Mouse (Mus musculus) liver (tissue): ENCODE measurements around the gene Rdm1.

Source experiments
- DNase-seq: peaks from one replicate; pipeline ENCODE4 v3.0.0-alpha.2; 2020; ENCODE audit warnings: mixed read lengths

Gene Rdm1

DNA sequence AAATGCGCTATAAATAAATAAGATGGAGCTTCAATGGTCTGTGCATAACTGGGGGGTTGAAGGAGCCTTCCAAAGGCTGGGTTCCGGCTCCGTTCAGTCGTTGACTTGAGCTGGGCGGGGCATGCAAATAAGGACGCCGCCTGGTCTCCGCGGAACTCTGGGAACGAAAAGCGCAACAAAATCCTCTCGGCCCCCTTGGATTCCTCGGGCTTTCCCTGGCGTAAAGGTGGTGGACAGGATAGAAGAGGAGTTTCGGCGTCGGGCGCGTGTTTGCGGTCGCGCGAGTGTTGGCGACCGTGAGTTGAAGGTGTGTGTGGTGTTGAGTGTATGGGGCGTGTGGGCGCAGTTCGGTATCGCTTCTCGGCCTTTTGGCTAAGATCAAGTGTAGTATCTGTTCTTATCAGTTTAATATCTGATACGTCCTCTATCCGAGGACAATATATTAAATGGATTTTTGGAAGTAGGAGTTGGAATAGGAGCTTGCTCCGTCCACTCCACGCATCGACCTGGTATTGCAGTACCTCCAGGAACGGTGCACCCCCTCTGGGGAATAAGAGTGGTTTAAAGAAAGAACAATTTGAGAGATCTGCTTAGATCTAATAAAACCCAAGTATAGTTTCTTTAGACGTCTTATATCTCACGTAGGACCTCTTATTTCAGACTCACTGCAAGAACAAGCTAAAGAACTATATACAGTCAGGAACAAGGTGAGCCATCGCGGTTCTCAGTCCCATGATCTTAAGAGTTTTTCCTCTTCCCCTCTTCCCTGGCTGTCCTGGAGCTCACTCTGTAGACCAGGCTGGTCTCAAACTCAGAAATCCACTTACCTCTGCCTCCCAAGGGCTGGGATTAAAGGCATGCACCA is 31.1 kb downstream of the Rdm1 start:
- peak; percentile 88 for DNase-seq

DNA sequence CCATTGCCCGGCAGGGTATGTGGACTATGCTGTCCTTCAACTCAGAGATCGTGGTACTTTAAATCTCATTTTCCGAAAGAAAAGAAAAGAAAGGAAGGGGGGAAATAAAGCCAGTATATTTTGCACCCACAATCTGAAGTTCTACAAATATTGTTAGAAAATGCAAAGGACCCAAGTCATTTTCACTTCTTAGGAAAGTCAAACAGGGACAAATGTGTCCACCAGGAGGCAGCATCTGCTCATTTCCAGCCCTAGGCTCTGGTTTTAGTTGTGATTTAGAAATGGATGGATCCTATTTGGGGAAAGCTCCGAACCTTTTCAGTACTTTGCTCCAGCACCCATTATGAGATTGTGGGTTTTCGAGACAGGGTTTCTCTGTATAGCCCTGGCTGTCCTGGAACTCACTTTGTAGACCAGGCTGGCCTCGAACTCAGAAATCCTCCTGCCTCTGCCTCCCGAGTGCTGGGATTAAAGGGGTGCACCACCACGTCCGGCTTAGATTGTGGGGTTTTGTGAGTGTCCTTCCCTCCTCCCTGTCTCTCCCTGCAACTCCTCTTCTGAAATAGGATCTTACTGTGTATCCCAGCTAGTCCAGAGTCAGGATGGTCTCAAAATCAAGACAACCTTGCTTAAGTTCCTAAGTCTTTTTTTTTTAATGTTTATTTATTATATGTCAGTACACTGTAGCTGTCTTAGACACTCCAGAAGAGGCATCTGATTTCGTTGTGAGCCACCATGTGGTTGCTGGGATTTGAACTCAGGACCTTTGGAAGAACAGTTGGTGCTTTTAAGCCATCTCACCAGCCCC is 32.0 kb downstream of the Rdm1 start:
- peak; percentile 75 for DNase-seq

DNA sequence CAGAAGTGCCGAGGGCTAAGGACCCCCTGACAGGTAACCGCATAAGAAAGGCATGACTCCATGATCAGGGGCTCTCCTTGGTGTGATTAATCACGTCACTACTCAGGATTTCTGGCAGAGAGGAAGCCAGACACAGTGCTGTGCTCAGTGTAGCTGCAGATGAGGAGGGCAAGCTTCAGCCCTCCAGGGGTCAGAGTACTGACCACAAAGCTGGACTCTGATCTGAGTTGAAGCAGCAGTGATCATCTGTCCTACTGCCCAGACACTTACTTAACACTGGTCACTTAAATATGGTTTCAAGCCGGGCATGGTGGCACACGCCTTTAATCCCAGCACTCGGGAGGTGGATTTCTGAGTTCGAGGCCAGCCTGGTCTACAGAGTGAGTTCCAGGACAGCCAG is 34.2 kb downstream of the Rdm1 start:
- no peak for DNase-seq

GRCm38 (mm10) chr11:101661786-101662185 is 34.8 kb downstream of the Rdm1 start:
- DNase-seq: no peak

- no peak for DNase-seq
Observed at GRCm38 (mm10) chr11:101663229-101664027, 36.4 kb downstream of the Rdm1 start.

DNA sequence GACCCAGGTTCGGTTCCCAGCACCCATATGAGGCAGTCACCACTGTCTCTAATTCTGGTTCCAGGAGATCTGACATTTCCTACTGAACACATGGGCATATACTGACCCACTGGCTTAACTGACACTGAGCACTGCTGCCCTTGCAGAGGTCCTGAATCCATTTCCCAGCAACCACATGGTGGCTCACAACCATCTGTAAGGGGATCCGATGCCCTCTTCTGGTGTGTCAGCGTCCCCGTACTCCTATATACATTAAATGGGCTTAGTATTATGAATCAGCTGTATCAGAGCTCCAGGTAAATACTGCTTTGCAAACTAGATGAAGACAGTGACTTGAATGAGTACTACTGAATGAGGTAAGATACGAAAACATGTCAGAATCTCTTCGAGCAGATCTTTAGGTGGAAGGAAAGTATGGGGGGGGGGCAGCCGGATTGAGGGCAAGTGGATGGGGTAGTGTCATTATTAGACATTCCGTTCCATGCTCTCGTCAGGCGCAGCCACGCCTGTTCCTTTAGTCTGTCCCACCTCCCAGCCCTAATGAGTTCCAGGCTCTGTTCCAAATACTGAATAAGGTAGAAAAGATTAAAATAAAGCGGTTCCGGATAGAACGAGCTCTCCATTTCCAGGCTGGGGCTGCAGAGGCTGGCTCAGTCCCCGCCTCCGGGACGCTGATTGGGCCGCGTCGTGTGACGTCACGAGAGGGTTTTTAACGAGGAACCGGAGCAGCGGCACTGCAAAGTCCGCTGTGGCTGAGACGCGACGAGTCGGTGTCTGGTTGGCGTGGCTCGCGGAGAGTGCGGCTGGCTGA is 38.0 kb downstream of the Rdm1 start, which contains the start of gene Arl4d:
Arl4d (plus strand) TSS at position 717 of the 811 bp plus-strand sequence.
- DNase-seq: peak; percentile 94

GRCm38 (mm10) chr11:101665636-101665992 is 38.6 kb downstream of the Rdm1 start:
- no peak for DNase-seq

DNA sequence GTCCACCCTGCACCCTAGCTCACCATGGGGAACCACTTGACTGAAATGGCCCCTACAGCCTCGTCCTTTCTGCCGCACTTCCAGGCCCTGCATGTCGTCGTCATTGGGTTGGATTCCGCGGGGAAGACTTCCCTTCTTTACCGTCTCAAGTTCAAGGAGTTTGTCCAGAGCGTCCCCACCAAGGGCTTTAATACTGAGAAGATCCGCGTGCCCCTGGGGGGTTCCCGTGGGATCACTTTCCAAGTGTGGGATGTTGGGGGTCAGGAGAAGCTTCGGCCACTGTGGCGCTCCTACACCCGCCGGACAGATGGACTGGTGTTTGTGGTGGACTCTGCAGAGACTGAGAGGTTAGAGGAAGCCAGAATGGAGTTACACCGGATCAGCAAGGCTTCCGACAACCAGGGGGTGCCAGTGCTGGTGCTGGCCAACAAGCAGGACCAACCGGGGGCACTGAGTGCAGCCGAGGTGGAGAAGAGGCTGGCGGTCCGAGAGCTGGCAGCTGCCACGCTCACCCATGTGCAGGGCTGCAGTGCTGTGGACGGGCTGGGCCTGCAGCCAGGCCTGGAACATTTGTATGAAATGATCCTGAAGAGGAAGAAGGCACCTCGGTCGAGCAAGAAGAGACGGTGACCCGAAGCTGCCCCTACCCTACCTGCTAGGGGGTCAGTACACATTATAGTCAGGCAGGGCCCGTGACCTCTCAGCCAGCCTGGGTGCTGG is 39.8 kb downstream of the Rdm1 start:
- no peak for DNase-seq

DNA sequence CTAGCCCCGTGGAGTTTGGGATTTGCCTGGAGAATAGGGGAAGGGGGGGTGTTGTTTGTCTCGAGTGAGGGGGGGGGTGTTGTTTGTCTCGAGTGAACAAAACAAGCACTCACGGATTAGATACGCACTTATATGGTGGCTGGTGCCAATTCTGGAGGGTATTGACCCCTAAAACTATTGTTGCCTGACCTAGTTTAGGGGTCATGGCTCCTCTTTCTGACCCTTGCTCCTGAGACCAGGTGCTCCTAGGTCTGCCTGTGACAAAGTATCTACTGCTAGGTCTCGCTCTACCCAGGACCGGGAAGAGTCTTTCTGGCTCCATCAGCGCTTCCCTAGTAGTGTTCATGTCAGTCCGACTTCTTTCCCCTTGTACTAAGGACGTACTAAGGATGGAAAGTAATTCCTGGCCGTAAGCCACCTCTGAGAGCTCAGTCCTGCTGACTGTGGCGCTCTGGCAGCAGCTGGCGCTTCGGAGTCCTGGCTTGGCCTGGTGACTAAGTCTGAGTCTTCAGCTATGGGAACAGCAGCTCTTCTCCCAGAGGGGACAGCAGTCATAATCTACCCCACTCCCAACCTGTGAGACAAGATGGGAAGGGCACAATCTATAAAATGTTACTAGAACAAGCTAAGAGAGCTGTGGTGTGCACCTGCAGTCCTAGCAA is 41.0 kb downstream of the Rdm1 start:
- no peak for DNase-seq

GRCm38 (mm10) chr11:101668546-101669261 is 41.7 kb downstream of the Rdm1 start:
- DNase-seq: peak; percentile 65

- no peak for DNase-seq
Observed at GRCm38 (mm10) chr11:101670334-101670733, 43.3 kb downstream of the Rdm1 start.

GRCm38 (mm10) chr11:101671255-101671654 is 44.3 kb downstream of the Rdm1 start:
- no peak for DNase-seq

DNA sequence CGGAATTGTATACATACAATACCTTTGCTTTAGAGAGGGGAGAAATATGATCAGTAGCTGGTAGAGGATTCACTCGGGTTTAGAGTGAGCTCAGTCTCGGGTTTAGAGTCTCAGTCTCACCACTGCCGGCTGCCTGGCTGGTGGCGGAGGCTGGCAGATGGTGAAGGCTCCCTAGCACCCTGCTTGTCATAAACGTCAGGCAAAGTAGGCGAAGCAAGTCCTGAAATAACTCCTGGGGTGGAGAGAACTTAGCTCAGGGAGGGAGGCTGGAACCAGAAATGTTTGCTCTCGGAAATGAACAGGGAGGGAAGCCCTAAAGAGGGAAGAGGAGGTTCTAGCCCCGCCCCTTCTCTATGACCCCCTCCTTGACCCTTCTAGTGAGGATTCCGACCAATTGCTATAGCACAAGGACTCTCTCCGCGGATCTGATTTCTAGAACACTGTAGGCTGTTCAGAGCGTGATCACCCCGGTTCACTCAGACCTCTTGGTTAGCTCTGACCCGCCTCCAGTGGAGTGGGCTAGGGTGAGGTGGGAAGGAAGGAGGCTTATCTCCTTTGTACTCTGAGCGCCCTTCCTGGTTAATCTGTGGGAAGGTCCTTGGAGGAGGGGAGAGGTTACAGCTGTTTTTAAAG is 46.1 kb downstream of the Rdm1 start:
- no peak for DNase-seq

- no peak for DNase-seq
Observed at GRCm38 (mm10) chr11:101674106-101674505, 47.1 kb downstream of the Rdm1 start.

- no peak for DNase-seq
Observed at GRCm38 (mm10) chr11:101675349-101675748, 48.4 kb downstream of the Rdm1 start.

DNA sequence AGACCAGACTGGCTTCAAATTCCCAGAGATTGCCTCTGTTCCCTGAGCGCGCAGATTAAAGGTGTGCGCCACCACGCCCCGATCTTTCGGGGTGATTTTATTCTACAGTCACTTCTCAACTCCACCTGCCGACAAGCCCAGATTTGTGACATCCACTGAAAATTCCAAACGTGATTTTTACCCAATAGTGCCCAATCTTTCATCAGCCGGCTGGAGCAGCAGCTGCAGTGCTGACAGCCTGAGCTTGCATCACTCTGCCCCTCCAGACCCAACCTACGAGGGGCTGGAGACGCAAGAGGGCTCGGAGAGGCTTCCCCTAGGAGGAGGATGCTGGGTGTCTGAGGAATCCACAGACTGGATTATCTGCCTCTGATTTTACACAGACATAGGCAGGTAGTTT is 50.7 kb downstream of the Rdm1 start:
- DNase-seq: no peak

- DNase-seq: no peak
Observed at GRCm38 (mm10) chr11:101678770-101679169, 51.8 kb downstream of the Rdm1 start.

GRCm38 (mm10) chr11:101679907-101680306 is 52.9 kb downstream of the Rdm1 start:
- no peak for DNase-seq

DNA sequence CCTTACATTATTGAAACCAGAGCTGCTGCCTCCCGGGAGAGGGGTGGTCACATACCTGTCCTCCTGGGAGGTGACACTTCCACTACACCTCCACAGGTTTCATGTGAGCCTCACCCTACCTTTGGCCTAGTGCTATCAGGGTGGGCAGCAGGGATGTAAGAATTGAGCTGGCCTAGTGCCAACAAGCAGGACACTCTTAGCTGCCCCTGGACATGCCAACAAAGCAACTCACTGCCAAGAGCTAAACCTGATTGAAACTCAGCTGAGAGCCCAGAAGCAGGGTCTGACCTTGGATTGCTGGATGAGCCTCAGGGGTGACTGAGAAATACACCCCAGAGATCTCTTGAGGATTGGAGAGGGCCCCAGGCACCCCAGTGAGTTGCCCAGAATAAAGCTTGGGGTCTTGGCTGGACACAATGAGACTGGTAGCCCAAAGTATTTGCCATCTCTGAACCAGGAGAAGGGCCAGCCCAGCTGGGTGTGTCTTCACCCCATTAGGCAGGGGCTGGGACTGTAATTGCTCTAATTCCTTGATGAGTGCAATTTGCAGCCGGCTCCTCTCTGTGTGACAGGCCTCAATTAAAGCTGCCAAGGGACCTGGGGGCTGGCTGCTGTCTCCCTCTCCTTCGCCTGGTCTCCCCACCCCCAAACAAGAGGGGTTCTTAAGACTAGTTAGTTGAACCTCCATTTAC is 53.8 kb downstream of the Rdm1 start:
- no peak for DNase-seq
